Mouse (Mus musculus): ENCODE data around the gene Fst.

Fst gene

GRCm38 (mm10) chr13:114458886-114459700 lies at the start of gene Fst:
Fst (minus strand) TSS chr13:114458951.
- in situ Hi-C loops (cut with MseI, MboI), result loop anchor here (10.0 to 25.0 kb wide), 2 partner anchors 572 to 584 kb away; no protein-coding TSS in a partner anchor

- in situ Hi-C loops (cut with MseI, MboI), result no loop called here
Observed at GRCm38 (mm10) chr13:114493826-114494225, 35.1 kb upstream of the Fst start.

- in situ Hi-C loops (cut with MseI, MboI), result no loop called here
Observed at GRCm38 (mm10) chr13:114488178-114488577, 29.4 kb upstream of the Fst start.

- in situ Hi-C loops (cut with MseI, MboI), result no loop called here
Observed at GRCm38 (mm10) chr13:114478329-114478728, 19.6 kb upstream of the Fst start.

- in situ Hi-C loops (cut with MseI, MboI), result loop anchor here in 1 of 2 experiments (25.0 kb wide), 1 partner anchor 583 kb away; no protein-coding TSS in a partner anchor
Observed at GRCm38 (mm10) chr13:114469945-114470344, 11.2 kb upstream of the Fst start.

- in situ Hi-C loops (cut with MseI, MboI), result loop anchor here in 1 of 2 experiments (25.0 kb wide), 1 partner anchor 579 kb away; no protein-coding TSS in a partner anchor
Observed at GRCm38 (mm10) chr13:114466269-114466919, 7.6 kb upstream of the Fst start.

- in situ Hi-C loops (cut with MseI, MboI), result loop anchor here in 1 of 2 experiments (25.0 kb wide), 1 partner anchor 578 kb away; no protein-coding TSS in a partner anchor
Observed at GRCm38 (mm10) chr13:114465387-114465786, 6.6 kb upstream of the Fst start.

GRCm38 (mm10) chr13:114464824-114465223 lies 6.1 kb upstream of the Fst start:
- in situ Hi-C loops (cut with MseI, MboI), result loop anchor here in 1 of 2 experiments (25.0 kb wide), 1 partner anchor 578 kb away; no protein-coding TSS in a partner anchor

- in situ Hi-C loops (cut with MseI, MboI), result loop anchor here in 1 of 2 experiments (25.0 kb wide), 1 partner anchor 575 kb away; no protein-coding TSS in a partner anchor
Observed at GRCm38 (mm10) chr13:114462548-114463408, 4.0 kb upstream of the Fst start.

GRCm38 (mm10) chr13:114460306-114460892 lies 1.6 kb upstream of the Fst start:
- in situ Hi-C loops (cut with MseI, MboI), result loop anchor here in 1 of 2 experiments (25.0 kb wide), 1 partner anchor 573 kb away; no protein-coding TSS in a partner anchor

GRCm38 (mm10) chr13:114459701-114460160 lies 980 bp upstream of the Fst start:
- in situ Hi-C loops (cut with MseI, MboI), result loop anchor here (10.0 to 25.0 kb wide), 2 partner anchors 572 to 585 kb away; no protein-coding TSS in a partner anchor

- in situ Hi-C loops (cut with MseI, MboI), result loop anchor here (10.0 to 25.0 kb wide), 2 partner anchors 571 to 584 kb away; no protein-coding TSS in a partner anchor
Observed at GRCm38 (mm10) chr13:114458291-114458885, 363 bp downstream of the Fst start.

GRCm38 (mm10) chr13:114457567-114458120 lies 1.1 kb downstream of the Fst start:
- in situ Hi-C loops (cut with MseI, MboI), result loop anchor here (10.0 to 25.0 kb wide), 2 partner anchors 570 to 583 kb away; no protein-coding TSS in a partner anchor

GRCm38 (mm10) chr13:114456766-114457566 lies 1.8 kb downstream of the Fst start:
- in situ Hi-C loops (cut with MseI, MboI), result loop anchor here (10.0 to 25.0 kb wide), 2 partner anchors 570 to 582 kb away; no protein-coding TSS in a partner anchor

- in situ Hi-C loops (cut with MseI, MboI), result loop anchor here (10.0 to 25.0 kb wide), 2 partner anchors 569 to 581 kb away; no protein-coding TSS in a partner anchor
Observed at GRCm38 (mm10) chr13:114456224-114456623, 2.5 kb downstream of the Fst start.

GRCm38 (mm10) chr13:114455788-114456187 lies 3.0 kb downstream of the Fst start:
- in situ Hi-C loops (cut with MseI, MboI), result loop anchor here (10.0 to 25.0 kb wide), 2 partner anchors 568 to 581 kb away; no protein-coding TSS in a partner anchor

GRCm38 (mm10) chr13:114447213-114447612 lies 11.5 kb downstream of the Fst start:
- in situ Hi-C loops (cut with MseI, MboI), result no loop called here

- in situ Hi-C loops (cut with MseI, MboI), result no loop called here
Observed at GRCm38 (mm10) chr13:114432491-114432890, 26.3 kb downstream of the Fst start.

- in situ Hi-C loops (cut with MseI, MboI), result no loop called here
Observed at GRCm38 (mm10) chr13:114425230-114425629, 33.5 kb downstream of the Fst start.
